Mouse (Mus musculus) neural tube, embryonic 13.5 days (tissue): Measurements from ENCODE around the gene Gm9508. TPM values are rescaled to one million over a fixed set of nuclear protein-coding genes. Genes with fewer than 3 reads are reported as not detected.

ENCODE experiments used
- ATAC-seq: fragments of 200-750 bp; cut with Nextera tagmentation; 2 replicates; pipeline ENCODE4 v1.8.0; 2017; ENCODE audit warnings: low read depth, mild to moderate bottlenecking, moderate TSS enrichment, moderate library complexity
- H3K27ac ChIP-seq: fragments of 300-500 bp; sonication (generic); replicated peaks from 2 replicates; pipeline ENCODE4 v1.5.1; 2015; ENCODE audit warnings: moderate library complexity, mild to moderate bottlenecking, inconsistent platforms
- H3K27me3 ChIP-seq: fragments of 300-500 bp; sonication (generic); 2 replicates; pipeline ENCODE4 v1.6.1; 2015; ENCODE audit warnings: mild to moderate bottlenecking, inconsistent platforms
- H3K36me3 ChIP-seq: fragments of 300-500 bp; sonication (generic); 2 replicates; pipeline ENCODE4 v1.6.1; 2015; ENCODE audit warnings: mild to moderate bottlenecking, inconsistent platforms
- H3K4me1 ChIP-seq: fragments of 300-500 bp; sonication (generic); replicated peaks from 2 replicates; pipeline ENCODE4 v1.6.1; 2015; ENCODE audit warnings: inconsistent platforms
- H3K4me2 ChIP-seq: fragments of 300-500 bp; sonication (generic); 2 replicates; pipeline ENCODE4 v1.6.1; 2015; ENCODE audit warnings: inconsistent platforms, mild to moderate bottlenecking, moderate library complexity
- H3K4me3 ChIP-seq: fragments of 300-500 bp; sonication (generic); 2 replicates; pipeline ENCODE4 v1.5.1; 2015; ENCODE audit warnings: mild to moderate bottlenecking, inconsistent platforms
- H3K9ac ChIP-seq: fragments of 300-500 bp; sonication (generic); 2 replicates; pipeline ENCODE4 v1.6.1; 2015; ENCODE audit warnings: moderate library complexity, mild to moderate bottlenecking, inconsistent platforms
- H3K9me3 ChIP-seq: fragments of 300-500 bp; sonication (generic); 2 replicates; pipeline ENCODE4 v1.6.1; 2016; ENCODE audit warnings: inconsistent platforms
- WGBS: fragments of 180-500 bp; shearing (Covaris S2); methylation state at CpG from one replicate; pipeline ENCODE4 v1.1.7; 2015; 5-methylcytosine and 5-hydroxymethylcytosine counted together
- polyA plus RNA-seq: library from polyadenylated mRNA; unstranded; fragments of >200 nt; fragmentation: Nextera tagmentation; extraction: Ambion mirVana; gene quantifications from 2 replicates; pipeline ENCODE4 v1.2.1, GENCODE M21; 2015

The Gm9508 gene
- polyA plus RNA-seq, 1 experiment from 2014 or later = not detected

DNA sequence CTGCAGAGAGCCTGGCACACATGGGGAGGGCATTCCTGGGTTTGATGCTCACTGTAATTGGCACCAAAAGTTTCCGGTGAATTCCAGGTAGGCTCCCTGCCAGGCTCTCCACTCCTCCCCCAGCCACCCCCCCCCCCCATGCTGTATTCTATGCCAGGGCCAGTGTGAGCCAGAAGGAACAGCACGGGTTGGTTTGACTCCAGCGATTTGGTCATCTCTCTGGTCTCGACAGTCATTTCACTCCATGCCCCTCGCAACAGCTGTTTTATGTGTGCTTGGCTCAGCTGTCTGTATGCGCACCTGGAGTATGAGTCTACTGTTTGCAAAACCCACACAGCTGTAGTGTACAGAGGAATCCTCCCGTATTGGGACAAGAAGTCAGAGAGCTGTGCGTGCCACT is 30.7 kb downstream of the Gm9508 start:
- peaks cover 5% of the 10 kb centered on the region for H3K4me1 ChIP-seq
- H3K4me3 ChIP-seq = no peak overlapping the region
- H3K36me3 ChIP-seq = no peaks in the 10 kb centered on the region
- H3K4me2 ChIP-seq = no peak overlapping the region
- 0 out of 2 replicates have a peak, but pooled peaks have one; percentile 15 for ATAC-seq
- H3K9me3 ChIP-seq = no peaks in the 10 kb centered on the region
- H3K27me3 ChIP-seq = no peaks in the 10 kb centered on the region
- WGBS = 79% methylated on average over 8 of the region's 8 CpGs
- H3K27ac ChIP-seq = no peak overlapping the region
- H3K9ac ChIP-seq = no peak overlapping the region

DNA sequence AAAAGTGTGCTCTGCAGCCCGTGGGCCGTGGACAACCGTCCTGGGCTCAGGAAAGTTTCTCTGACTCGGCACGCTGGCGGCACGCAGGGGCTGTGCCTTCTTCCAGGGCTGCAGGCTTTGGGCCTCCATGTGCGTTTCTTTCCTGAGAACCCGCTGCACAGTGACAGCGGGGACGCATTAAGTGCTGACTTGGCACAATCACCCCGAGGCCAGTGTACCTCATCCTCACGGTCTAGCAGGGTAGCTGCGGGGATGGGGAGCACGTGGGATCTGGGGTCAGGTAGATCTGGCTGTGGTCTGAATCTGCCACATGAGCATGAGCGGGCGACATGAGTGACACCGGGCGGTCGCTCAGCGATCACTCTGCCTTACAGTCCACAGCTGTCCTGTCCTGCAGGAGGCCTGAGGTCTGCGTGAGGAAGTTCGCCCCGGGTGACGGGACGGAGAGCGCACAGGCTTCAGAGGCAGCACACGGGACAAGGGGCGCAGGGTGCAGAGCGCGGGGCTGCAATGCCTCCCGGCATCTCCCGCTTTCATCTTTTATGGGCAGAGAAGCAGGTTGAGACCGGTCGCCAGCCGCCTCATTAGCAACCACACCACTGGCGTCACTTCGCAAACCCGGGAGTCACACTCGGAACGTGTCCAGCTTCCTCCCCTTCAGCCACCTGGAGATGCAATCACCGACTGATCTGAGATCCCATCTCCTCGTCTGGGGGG is 32.9 kb downstream of the Gm9508 start:
- ATAC-seq = no peak
- 40% methylated on average over 43 of the region's 43 CpGs for WGBS

DNA sequence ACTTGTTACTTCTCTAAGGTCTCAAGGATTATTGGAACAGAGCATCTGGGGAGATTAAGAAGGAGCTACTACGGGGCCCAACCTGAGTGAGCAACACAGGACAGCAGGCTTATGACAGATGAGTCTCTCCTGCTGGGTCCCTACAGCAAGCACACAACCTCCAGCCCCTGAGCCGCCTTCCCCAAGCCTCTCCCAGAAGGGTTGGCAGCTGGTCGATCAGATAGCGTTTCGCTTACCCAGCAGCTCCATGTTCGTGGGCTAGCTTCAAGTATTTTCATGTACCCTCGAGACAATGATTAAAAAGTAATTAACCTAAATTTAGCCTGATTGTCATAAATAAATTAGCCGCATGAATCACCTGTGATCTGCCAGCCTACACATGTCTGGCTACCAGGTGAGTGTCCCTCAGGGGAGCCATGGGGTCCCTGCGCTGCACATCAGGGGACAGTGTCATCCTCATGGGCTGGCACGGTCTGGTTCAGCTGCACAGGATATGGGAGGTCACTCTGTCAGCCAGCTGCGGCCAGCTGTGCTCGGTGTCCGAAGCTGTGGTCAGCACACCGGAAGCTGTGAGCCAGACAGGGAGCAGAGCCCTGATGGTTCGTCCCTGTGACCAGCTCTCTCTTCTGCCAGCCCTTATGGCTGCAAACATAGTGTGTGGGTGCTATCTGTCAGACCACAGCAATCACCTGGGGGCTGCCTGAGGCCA is 38.6 kb downstream of the Gm9508 start:
- Histone ChIP-seq H3K4me3 (no peak overlapping the region), H3K36me3 (no peaks in the 10 kb centered on the region), H3K9me3 (no peaks in the 10 kb centered on the region), H3K4me2 (no peak overlapping the region), H3K4me1 (peaks cover 10% of the 10 kb centered on the region), H3K27ac (no peak overlapping the region), H3K27me3 (no peaks in the 10 kb centered on the region), H3K9ac (no peak overlapping the region)
- 59% methylated on average over 15 of the region's 15 CpGs for WGBS
- no peak for ATAC-seq

More for the DNA sequence above, 32.9 kb downstream of the Gm9508 start:
- Histone ChIP-seq H3K9ac (no peak overlapping the region), H3K4me3 (no peak overlapping the region), H3K9me3 (no peaks in the 10 kb centered on the region), H3K36me3 (no peaks in the 10 kb centered on the region), H3K4me2 (peak overlapping the region; percentile 35), H3K27ac (no peak overlapping the region), H3K4me1 (peaks cover 5% of the 10 kb centered on the region), H3K27me3 (no peaks in the 10 kb centered on the region)

DNA sequence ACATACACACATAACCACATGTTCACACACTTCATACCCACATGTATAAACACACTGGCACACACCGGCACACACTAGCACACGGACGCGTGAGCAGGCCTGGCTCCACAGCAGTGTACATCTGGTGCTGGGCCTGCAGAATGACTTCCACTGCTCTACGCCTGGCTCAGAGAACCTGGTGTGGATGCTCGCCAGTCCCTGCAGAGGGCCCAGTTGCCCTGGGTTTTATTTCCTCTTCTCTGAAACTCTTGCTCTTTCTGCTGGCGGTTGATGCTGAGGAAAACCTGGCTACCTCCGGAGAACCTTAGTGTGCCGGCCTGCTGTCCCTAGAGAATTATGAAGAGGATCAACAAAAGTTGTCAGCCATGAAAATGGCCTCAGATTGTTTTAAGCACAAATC is 45.0 kb downstream of the Gm9508 start:
- no peak overlapping the region for H3K4me3 ChIP-seq
- H3K27ac ChIP-seq = no peak overlapping the region
- H3K27me3 ChIP-seq = no peaks in the 10 kb centered on the region
- H3K9ac ChIP-seq = no peak overlapping the region
- 89% methylated on average over 9 of the region's 9 CpGs for WGBS
- H3K4me2 ChIP-seq = no peak overlapping the region
- no peaks in the 10 kb centered on the region for H3K36me3 ChIP-seq
- no peaks in the 10 kb centered on the region for H3K9me3 ChIP-seq
- H3K4me1 ChIP-seq = peaks cover 9% of the 10 kb centered on the region
- ATAC-seq = no peak

DNA sequence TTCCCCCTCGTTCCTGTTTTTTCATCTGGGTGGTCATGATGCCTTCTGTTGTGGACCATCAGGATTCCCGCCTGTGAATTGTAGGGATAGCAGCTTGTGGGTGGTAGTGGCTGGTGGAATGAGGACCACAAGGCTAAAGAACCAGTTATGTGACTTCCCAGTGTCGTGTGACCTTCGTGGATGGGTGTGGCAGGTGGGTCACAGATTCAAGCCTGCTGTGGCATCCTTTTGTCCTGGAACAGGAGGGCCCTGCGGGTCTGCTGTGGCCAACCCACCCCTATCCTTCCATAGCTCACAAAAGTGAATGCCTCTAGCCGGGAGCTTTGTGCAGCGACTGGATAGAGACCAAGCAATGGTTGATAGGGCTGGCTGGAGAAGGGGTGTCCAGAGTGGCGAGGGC is 49.1 kb downstream of the Gm9508 start:
- no peaks in the 10 kb centered on the region for H3K27me3 ChIP-seq
- H3K36me3 ChIP-seq = peaks cover 38% of the 10 kb centered on the region
- no peak overlapping the region for H3K4me3 ChIP-seq
- ATAC-seq = no peak
- WGBS = 80% methylated on average over 8 of the region's 8 CpGs
- H3K27ac ChIP-seq = no peak overlapping the region
- H3K9me3 ChIP-seq = no peaks in the 10 kb centered on the region
- no peak overlapping the region for H3K4me2 ChIP-seq
- peaks cover 9% of the 10 kb centered on the region for H3K4me1 ChIP-seq
- H3K9ac ChIP-seq = no peak overlapping the region

DNA sequence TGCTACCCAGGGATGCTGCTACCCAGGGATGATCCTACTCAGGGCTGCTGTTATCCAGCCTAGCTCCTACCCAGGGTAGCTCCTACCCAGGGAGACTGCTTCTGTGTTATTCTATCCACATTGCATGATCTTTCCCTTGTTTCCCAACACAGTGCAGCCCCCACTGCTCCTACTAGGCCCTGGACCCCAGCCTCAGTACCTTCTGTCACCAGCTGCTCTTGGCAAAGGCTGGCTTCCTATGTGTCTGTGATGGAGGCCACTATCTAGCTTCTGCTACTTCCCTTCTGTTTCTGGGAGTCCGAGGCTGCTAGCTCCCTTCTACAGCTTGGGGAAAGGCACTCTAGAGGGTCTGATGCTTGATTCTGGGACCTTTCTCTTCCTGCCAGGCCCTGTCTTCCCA is 49.6 kb downstream of the Gm9508 start:
- H3K9ac ChIP-seq = no peak overlapping the region
- H3K36me3 ChIP-seq = peaks cover 41% of the 10 kb centered on the region
- no peak for ATAC-seq
- no peak overlapping the region for H3K27ac ChIP-seq
- H3K9me3 ChIP-seq = no peaks in the 10 kb centered on the region
- no peak overlapping the region for H3K4me2 ChIP-seq
- H3K4me1 ChIP-seq = peaks cover 9% of the 10 kb centered on the region
- no peak overlapping the region for H3K4me3 ChIP-seq
- WGBS = 85% methylated on average over 1 of the region's 1 CpGs
- H3K27me3 ChIP-seq = no peaks in the 10 kb centered on the region

Other genes starting within 250 kb of the Gm9508 start
- gene Fam207a, start 181.4 kb downstream of the Gm9508 start, polyA plus RNA-seq = 41.4 and 43.5 TPM in 2 replicates
- 1.0 TPM in 2 replicates for gene Itgb2, start 167.0 kb downstream of the Gm9508 start, polyA plus RNA-seq
- 78.9 and 79.7 TPM in 2 replicates for gene Pttg1ip, start 115.5 kb downstream of the Gm9508 start, polyA plus RNA-seq
- gene Sumo3, start 91.1 kb downstream of the Gm9508 start, polyA plus RNA-seq = 248 and 252 TPM in 2 replicates
- gene Gm49325, start 91.0 kb downstream of the Gm9508 start, polyA plus RNA-seq = 2.0 and 8.6 TPM in 2 replicates
- 86.8 and 87.9 TPM in 2 replicates for gene Ube2g2, start 75.0 kb downstream of the Gm9508 start, polyA plus RNA-seq
- gene Tspear, start 10.7 kb downstream of the Gm9508 start, polyA plus RNA-seq = 0.48 and 2.0 TPM in 2 replicates
- not detected in 2 replicates for gene Gm19402, start 6.5 kb downstream of the Gm9508 start, polyA plus RNA-seq
- not detected in 2 replicates for gene Gm10272, start 9.4 kb upstream of the Gm9508 start, polyA plus RNA-seq
- gene Gm10024, start 14.2 kb upstream of the Gm9508 start, polyA plus RNA-seq = not detected in 2 replicates
- not detected in 2 replicates for gene Gm10142, start 18.6 kb upstream of the Gm9508 start, polyA plus RNA-seq
- not detected in 2 replicates for gene Krtap12-1, start 23.4 kb upstream of the Gm9508 start, polyA plus RNA-seq
- not detected in 2 replicates for gene Gm10100, start 29.3 kb upstream of the Gm9508 start, polyA plus RNA-seq
- not detected in 2 replicates for gene Gm18596, start 45.4 kb upstream of the Gm9508 start, polyA plus RNA-seq
- not detected in 2 replicates for gene Gm9736, start 54.1 kb upstream of the Gm9508 start, polyA plus RNA-seq
- gene Gm3233, start 62.4 kb upstream of the Gm9508 start, polyA plus RNA-seq = not detected in 2 replicates
- not detected in 2 replicates for gene Gm3238, start 74.1 kb upstream of the Gm9508 start, polyA plus RNA-seq
- gene Gm7138, start 79.7 kb upstream of the Gm9508 start, polyA plus RNA-seq = not detected in 2 replicates
- gene Gm3250, start 85.3 kb upstream of the Gm9508 start, polyA plus RNA-seq = not detected in 2 replicates
- not detected in 2 replicates for gene Gm7137, start 91.0 kb upstream of the Gm9508 start, polyA plus RNA-seq
- gene Gm9639, start 97.8 kb upstream of the Gm9508 start, polyA plus RNA-seq = not detected in 2 replicates
- not detected in 2 replicates for gene Gm19668, start 101.9 kb upstream of the Gm9508 start, polyA plus RNA-seq
- gene Gm9507, start 114.6 kb upstream of the Gm9508 start, polyA plus RNA-seq = not detected in 2 replicates
- gene Gm2696, start 117.4 kb upstream of the Gm9508 start, polyA plus RNA-seq = not detected in 2 replicates
- gene Krtap10-4, start 129.9 kb upstream of the Gm9508 start, polyA plus RNA-seq = not detected in 2 replicates
- gene Krtap10-10, start 138.7 kb upstream of the Gm9508 start, polyA plus RNA-seq = not detected in 2 replicates
- gene Gm36176, start 149.6 kb upstream of the Gm9508 start, polyA plus RNA-seq = not detected in 2 replicates
- gene Gm10318, start 155.6 kb upstream of the Gm9508 start, polyA plus RNA-seq = not detected in 2 replicates
- gene Gm3285, start 164.7 kb upstream of the Gm9508 start, polyA plus RNA-seq = not detected in 2 replicates
- gene Lrrc3, start 205.3 kb upstream of the Gm9508 start, polyA plus RNA-seq = 11.5 and 12.1 TPM in 2 replicates